ENCODE assay signal across 19 mouse cellular contexts in genomic region chr15:102572081-102572480, GRCm38 (mm10). TPM values are rescaled to one million over a fixed set of nuclear protein-coding genes. Genes with fewer than 3 reads are reported as not detected.
DNase-seq lines count a peak whose midpoint lies in the region; ATAC-seq and TF ChIP-seq lines count a peak whose summit lies in the region.
"Had no signal": no experiment of that assay in that cellular context is flagged by ENCODE, and none has a peak within 500 bp of the region (broad histone marks: within the 10 kb centered on the region; RNA-seq: fewer than 3 reads in every experiment).

No protein-coding gene starts in this region.

- ATAC-seq in forebrain, embryonic 15.5 days (replicated peaks), result no peak
- no peak for ATAC-seq in forebrain, embryonic 12.5 days (ENCODE audit: low FRiP score)
- peak; percentile 48 for ATAC-seq in lung, postnatal 0 days
- no peak for ATAC-seq in granulocyte monocyte progenitor cell, adult 5-6 weeks (replicated peaks; ENCODE audit: poor library complexity, severe bottlenecking)
- ATAC-seq: CD4-positive, CD25-positive, alpha-beta regulatory T cell, adult 4 months; intestine, embryonic 16.5 days; liver, postnatal 0 days had no signal

- H3K9me3 ChIP-seq in forebrain, embryonic 15.5 days, result no peaks in the 10 kb centered on the region
- H3K9me3 ChIP-seq in forebrain, embryonic 12.5 days, result no peaks in the 10 kb centered on the region
- no peaks in the 10 kb centered on the region for H3K9me3 ChIP-seq in lung, postnatal 0 days (ENCODE audit: low read length)

- H3K27me3 ChIP-seq in forebrain, embryonic 15.5 days, result no peaks in the 10 kb centered on the region
- H3K27me3 ChIP-seq in forebrain, embryonic 12.5 days, result no peaks in the 10 kb centered on the region
- H3K27me3 ChIP-seq in lung, postnatal 0 days (replicated peaks; ENCODE audit: insufficient read depth, low read length), result no peaks in the 10 kb centered on the region

- peak overlapping the region; percentile 3 for H3K27ac ChIP-seq in forebrain, embryonic 15.5 days (replicated peaks)
- H3K27ac ChIP-seq in forebrain, embryonic 12.5 days, result no peak overlapping the region
- H3K27ac ChIP-seq in lung, postnatal 0 days (ENCODE audit: low read length), result 0 out of 2 replicates have a peak overlapping the region, but pooled peaks have one; percentile 2
- H3K27ac ChIP-seq in olfactory bulb, adult 2 months (ENCODE audit: insufficient read depth, low read depth, low read length), result peak overlapping the region; percentile 73

- H3K9ac ChIP-seq in forebrain, embryonic 15.5 days (replicated peaks), result no peak overlapping the region
- H3K9ac ChIP-seq in forebrain, embryonic 12.5 days, result no peak overlapping the region
- H3K9ac ChIP-seq in lung, postnatal 0 days (replicated peaks; ENCODE audit: low read depth), result no peak overlapping the region
- H3K9ac ChIP-seq: liver, postnatal 0 days had no signal

- H3K4me3 ChIP-seq in forebrain, embryonic 15.5 days, result no peak overlapping the region
- no peak overlapping the region for H3K4me3 ChIP-seq in forebrain, embryonic 12.5 days (replicated peaks)
- no peak overlapping the region for H3K4me3 ChIP-seq in lung, postnatal 0 days (ENCODE audit: low read depth, low read length)
- no peak overlapping the region for H3K4me3 ChIP-seq in olfactory bulb, adult 2 months (ENCODE audit: insufficient read depth, low read depth, low read length)

- TF ChIP-seq CTCF in lung, postnatal 0 days (IDR thresholded peaks at IDR 0.05), result no peak
- no peak for TF ChIP-seq CTCF in olfactory bulb, adult 2 months (IDR thresholded peaks at IDR 0.05; ENCODE audit: insufficient read depth, low read depth, low read length)

- H3K4me2 ChIP-seq in forebrain, embryonic 15.5 days (replicated peaks), result no peak overlapping the region
- no peak overlapping the region for H3K4me2 ChIP-seq in forebrain, embryonic 12.5 days
- no peak overlapping the region for H3K4me2 ChIP-seq in lung, postnatal 0 days (replicated peaks; ENCODE audit: low read depth, low read length)

- 80% methylated on average over 3 of the region's 3 CpGs for WGBS in forebrain, embryonic 15.5 days
- 90% methylated on average over 3 of the region's 3 CpGs for WGBS in forebrain, embryonic 12.5 days
- 31% methylated on average over 3 of the region's 3 CpGs for WGBS in lung, postnatal 0 days
- WGBS in olfactory bulb, adult 2 months, result 36% methylated on average over 3 of the region's 3 CpGs

- TF ChIP-seq POLR2A in olfactory bulb, adult 2 months (IDR thresholded peaks at IDR 0.05; ENCODE audit: insufficient read depth, low read depth, low read length), result no peak

- 0 out of 2 replicates have a peak, but pooled peaks cover 2% of the 10 kb centered on the region for H3K4me1 ChIP-seq in forebrain, embryonic 15.5 days
- peaks cover 3% of the 10 kb centered on the region for H3K4me1 ChIP-seq in forebrain, embryonic 12.5 days
- H3K4me1 ChIP-seq in lung, postnatal 0 days (ENCODE audit: insufficient read depth, low read depth, low read length), result no peaks in the 10 kb centered on the region
- H3K4me1 ChIP-seq in olfactory bulb, adult 2 months (ENCODE audit: control insufficient read depth, insufficient read depth, low read length), result peaks cover 2% of the 10 kb centered on the region; the same call in 1 of the 2 replicates

- no peaks in the 10 kb centered on the region for H3K36me3 ChIP-seq in forebrain, embryonic 15.5 days
- H3K36me3 ChIP-seq in forebrain, embryonic 12.5 days (replicated peaks), result no peaks in the 10 kb centered on the region
- H3K36me3 ChIP-seq in lung, postnatal 0 days (ENCODE audit: insufficient read depth, low read length), result no peaks in the 10 kb centered on the region

- TF ChIP-seq EP300 in lung, postnatal 0 days (IDR thresholded peaks at IDR 0.05), result no peak

- DNase-seq in lung, postnatal 0 days (ENCODE audit: low spot score), result peak; percentile 76
- no peak for DNase-seq in lung, postnatal 4 days
- peak; percentile 73 for DNase-seq in Muller cell, postnatal 12 days (ENCODE audit: inconsistent ontology term)
- DNase-seq: cerebellum, adult 9-10 months; embryo, embryonic 11 days; gastrocnemius, postnatal 25 days; kidney, postnatal 25 days; layer of hippocampus, postnatal 36 days; liver, postnatal 0 days; thymus, postnatal 36 days had no signal

RNA-seq across cellular contexts. Expression of gene Npff, which starts 47.3 kb away (rescaled TPM):
- polyA plus RNA-seq in forebrain, embryonic 15.5 days (2015; fragmentation: Nextera tagmentation; extraction: Ambion mirVana), result 2.4 and 2.5 TPM in 2 replicates
- 2.7 and 2.9 TPM in 2 replicates for polyA plus RNA-seq in forebrain, embryonic 12.5 days (2016; fragmentation: Nextera tagmentation; extraction: Ambion mirVana)
- polyA plus RNA-seq in lung, postnatal 0 days (2015; fragmentation: Nextera tagmentation; extraction: Ambion mirVana), result 3.7 and 4.2 TPM in 2 replicates
- not detected in 2 replicates for polyA plus RNA-seq in olfactory bulb, adult 2 months (2012; ENCODE audit: insufficient read depth, insufficient read length, low replicate concordance, missing spikeins)
- 12.9 and 19.4 TPM in 2 replicates for total RNA-seq in granulocyte monocyte progenitor cell, adult 5-6 weeks (2014; fragmentation: Nextera tagmentation)
- 2.4 TPM in 1 of 2 replicates, not detected in the other for total RNA-seq in granulocyte monocyte progenitor cell, adult 5-6 weeks (2017)

RNA-seq across cellular contexts. Expression of gene Gm28047, which starts 52.8 kb away (rescaled TPM):
- not detected in 2 replicates for polyA plus RNA-seq in forebrain, embryonic 15.5 days (2015; fragmentation: Nextera tagmentation; extraction: Ambion mirVana)
- 0.40 TPM in 1 of 2 replicates, not detected in the other for polyA plus RNA-seq in forebrain, embryonic 12.5 days (2016; fragmentation: Nextera tagmentation; extraction: Ambion mirVana)
- not detected in 2 replicates for polyA plus RNA-seq in lung, postnatal 0 days (2015; fragmentation: Nextera tagmentation; extraction: Ambion mirVana)
- polyA plus RNA-seq in olfactory bulb, adult 2 months (2012; ENCODE audit: insufficient read depth, insufficient read length, low replicate concordance, missing spikeins), result not detected in 2 replicates
- not detected in 2 replicates for total RNA-seq in granulocyte monocyte progenitor cell, adult 5-6 weeks (2014; fragmentation: Nextera tagmentation)
- total RNA-seq in granulocyte monocyte progenitor cell, adult 5-6 weeks (2017), result not detected in 2 replicates
- polyA plus RNA-seq: heart, embryonic 14.5 days; intestine, embryonic 16.5 days; limb, embryonic 14.5 days; liver, postnatal 0 days; stomach, embryonic 14.5 days had no signal

RNA-seq across cellular contexts. Expression of gene Atf7, which starts 53.2 kb away (rescaled TPM):
- polyA plus RNA-seq in forebrain, embryonic 15.5 days (2015; fragmentation: Nextera tagmentation; extraction: Ambion mirVana), result 24.6 and 25.1 TPM in 2 replicates
- 21.6 and 22.7 TPM in 2 replicates for polyA plus RNA-seq in forebrain, embryonic 12.5 days (2016; fragmentation: Nextera tagmentation; extraction: Ambion mirVana)
- 37.4 and 42.8 TPM in 2 replicates for polyA plus RNA-seq in lung, postnatal 0 days (2015; fragmentation: Nextera tagmentation; extraction: Ambion mirVana)
- polyA plus RNA-seq in olfactory bulb, adult 2 months (2012; ENCODE audit: insufficient read depth, insufficient read length, low replicate concordance, missing spikeins), result not detected in 2 replicates
- 124 and 212 TPM in 2 replicates for total RNA-seq in granulocyte monocyte progenitor cell, adult 5-6 weeks (2014; fragmentation: Nextera tagmentation)
- 43.1 and 60.2 TPM in 2 replicates for total RNA-seq in granulocyte monocyte progenitor cell, adult 5-6 weeks (2017)

RNA-seq across cellular contexts. Expression of gene Tarbp2, which starts 54.1 kb away (rescaled TPM):
- polyA plus RNA-seq in forebrain, embryonic 15.5 days (2015; fragmentation: Nextera tagmentation; extraction: Ambion mirVana), result 102 and 103 TPM in 2 replicates
- polyA plus RNA-seq in forebrain, embryonic 12.5 days (2016; fragmentation: Nextera tagmentation; extraction: Ambion mirVana), result 91.9 and 93.5 TPM in 2 replicates
- polyA plus RNA-seq in lung, postnatal 0 days (2015; fragmentation: Nextera tagmentation; extraction: Ambion mirVana), result 35.2 and 42.8 TPM in 2 replicates
- not detected in 2 replicates for polyA plus RNA-seq in olfactory bulb, adult 2 months (2012; ENCODE audit: insufficient read depth, insufficient read length, low replicate concordance, missing spikeins)
- total RNA-seq in granulocyte monocyte progenitor cell, adult 5-6 weeks (2014; fragmentation: Nextera tagmentation), result 29.4 and 36.3 TPM in 2 replicates
- 18.7 and 20.0 TPM in 2 replicates for total RNA-seq in granulocyte monocyte progenitor cell, adult 5-6 weeks (2017)

RNA-seq across cellular contexts. Expression of gene Map3k12, which starts 55.2 kb away (rescaled TPM):
- 55.3 and 55.9 TPM in 2 replicates for polyA plus RNA-seq in forebrain, embryonic 15.5 days (2015; fragmentation: Nextera tagmentation; extraction: Ambion mirVana)
- 39.4 and 40.1 TPM in 2 replicates for polyA plus RNA-seq in forebrain, embryonic 12.5 days (2016; fragmentation: Nextera tagmentation; extraction: Ambion mirVana)
- polyA plus RNA-seq in lung, postnatal 0 days (2015; fragmentation: Nextera tagmentation; extraction: Ambion mirVana), result 4.2 and 4.9 TPM in 2 replicates
- polyA plus RNA-seq in olfactory bulb, adult 2 months (2012; ENCODE audit: insufficient read depth, insufficient read length, low replicate concordance, missing spikeins), result not detected in 2 replicates
- total RNA-seq in granulocyte monocyte progenitor cell, adult 5-6 weeks (2014; fragmentation: Nextera tagmentation), result 0.38 TPM in 1 of 2 replicates, not detected in the other
- 0.26 and 0.60 TPM in 2 replicates for total RNA-seq in granulocyte monocyte progenitor cell, adult 5-6 weeks (2017)

Comparison
In these comparisons a context has a peak if more than half of its experiments do, and no peak if none do; other contexts are left out.
1. DNase-seq: peak in lung, postnatal 0 days (single experiment) and Muller cell, postnatal 12 days (single experiment); none in lung, postnatal 4 days (0 of 2).
2. RNA of gene Atf7, which starts 53.2 kb away (polyA plus RNA-seq): 37.4 to 42.8 TPM in lung, postnatal 0 days, 24.6 to 25.1 TPM in forebrain, embryonic 15.5 days and 21.6 to 22.7 TPM in forebrain, embryonic 12.5 days; not detected in olfactory bulb, adult 2 months; every median in the first group is over 10 times any median in the second.